Mouse (Mus musculus) cerebellum, adult 11 months (tissue): ENCODE results near the gene Yrdc.

Experiments
- DNase-seq: peaks from one replicate; pipeline ENCODE4 v3.0.0; 2022

The Yrdc gene

DNA sequence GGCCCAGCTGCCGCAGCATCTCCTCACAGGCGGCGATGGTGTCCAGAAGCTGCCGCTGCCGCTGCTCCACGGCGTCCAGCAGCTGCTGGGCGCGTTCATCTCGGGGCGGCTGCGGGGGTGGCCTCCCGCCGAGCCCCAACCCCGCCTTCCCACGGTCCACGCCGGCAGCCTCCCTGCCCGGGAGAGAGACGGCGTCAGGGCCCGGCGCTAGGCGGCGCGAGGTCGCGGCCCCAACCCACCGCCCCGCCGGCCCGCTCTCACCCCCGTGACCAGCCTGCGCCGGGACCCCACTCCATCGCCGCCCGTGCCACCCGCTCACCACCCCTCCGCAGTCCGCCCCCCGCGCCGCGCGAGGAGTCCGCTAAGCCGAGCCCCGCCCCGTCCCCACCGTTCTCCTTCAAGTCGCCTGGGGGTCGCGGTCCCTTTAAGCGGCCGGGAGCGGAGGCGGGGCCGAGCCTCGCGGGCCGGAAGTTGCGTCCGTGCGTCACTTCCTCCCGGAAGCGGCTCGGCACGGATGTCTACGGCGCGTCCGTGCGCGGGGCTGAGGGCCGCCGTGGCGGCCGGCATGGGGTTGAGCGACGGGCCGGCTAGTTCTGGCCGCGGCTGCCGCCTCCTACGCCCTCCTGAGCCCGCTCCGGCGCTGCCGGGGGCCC is at the start of gene Yrdc:
TSS of gene Yrdc (plus strand) at position 419 of the 653 bp plus-strand sequence.
- peak; percentile 92 for DNase-seq

DNA sequence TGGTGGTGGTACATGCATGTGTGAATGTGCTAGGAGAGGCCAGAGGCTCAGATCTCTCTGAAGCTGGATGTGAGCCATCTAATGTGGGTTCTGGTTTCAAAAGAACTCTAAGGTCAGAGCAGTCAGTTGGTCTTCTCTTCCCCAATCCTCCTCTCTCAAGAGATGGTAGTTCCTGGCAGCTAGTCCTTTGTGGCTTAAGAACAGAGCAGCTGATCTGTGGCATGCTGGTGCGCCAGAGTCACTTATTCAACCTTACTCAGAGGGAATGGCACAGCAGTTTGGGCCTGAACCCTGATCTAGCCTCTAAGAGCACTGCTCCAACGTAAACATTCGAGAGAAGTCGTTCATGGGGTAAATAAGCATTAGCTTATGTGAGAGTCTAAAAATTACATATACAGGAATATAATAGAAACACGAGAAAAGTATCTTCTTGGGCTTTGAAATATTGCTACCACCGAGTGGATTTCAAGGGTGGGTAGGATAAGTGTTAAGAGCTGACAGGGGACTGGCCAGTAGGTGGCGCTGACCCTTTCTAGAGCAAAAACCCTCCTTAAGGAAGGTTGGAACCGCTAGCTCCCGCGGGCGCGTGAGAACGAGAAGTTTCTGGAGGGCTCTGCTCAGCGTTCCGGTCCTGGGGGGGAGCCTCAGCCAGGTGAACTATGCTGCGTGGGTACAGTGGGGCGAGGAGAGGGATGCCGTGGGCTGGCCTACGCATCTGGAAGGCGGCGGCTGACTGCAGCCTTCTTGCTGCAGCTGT is 48.7 kb upstream of the Yrdc start, which contains the start of gene Mtf1:
TSS of gene Mtf1 (plus strand) at position 553 of the 757 bp plus-strand sequence.
- DNase-seq, result peak; percentile 88

- DNase-seq, result peak; percentile 92
These were observed 47.9 kb upstream of the Yrdc start for GRCm38 (mm10) chr4:124802309-124803260.

DNA sequence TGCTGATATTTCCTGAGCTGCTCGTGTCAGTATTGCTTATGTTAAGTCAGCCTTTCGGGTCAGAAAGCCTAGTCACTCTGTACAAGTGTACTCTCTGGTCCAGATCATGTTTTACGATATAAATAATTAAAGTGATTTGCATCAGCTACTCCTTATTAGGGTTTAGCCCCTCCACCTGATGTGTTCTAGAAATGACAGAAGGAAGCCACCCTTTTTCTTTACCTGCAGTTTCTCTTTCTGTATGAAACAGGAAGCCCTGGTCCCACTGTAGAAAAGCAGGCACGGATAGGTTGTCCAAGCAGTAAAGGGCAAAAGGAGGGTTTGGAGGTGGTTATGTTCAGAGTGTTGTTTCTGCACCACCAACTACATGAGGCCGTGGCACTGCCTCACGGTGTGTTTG is 47.1 kb upstream of the Yrdc start:
- DNase-seq, result no peak

GRCm38 (mm10) chr4:124808511-124808910 is 42.0 kb upstream of the Yrdc start:
- DNase-seq, result no peak

DNA sequence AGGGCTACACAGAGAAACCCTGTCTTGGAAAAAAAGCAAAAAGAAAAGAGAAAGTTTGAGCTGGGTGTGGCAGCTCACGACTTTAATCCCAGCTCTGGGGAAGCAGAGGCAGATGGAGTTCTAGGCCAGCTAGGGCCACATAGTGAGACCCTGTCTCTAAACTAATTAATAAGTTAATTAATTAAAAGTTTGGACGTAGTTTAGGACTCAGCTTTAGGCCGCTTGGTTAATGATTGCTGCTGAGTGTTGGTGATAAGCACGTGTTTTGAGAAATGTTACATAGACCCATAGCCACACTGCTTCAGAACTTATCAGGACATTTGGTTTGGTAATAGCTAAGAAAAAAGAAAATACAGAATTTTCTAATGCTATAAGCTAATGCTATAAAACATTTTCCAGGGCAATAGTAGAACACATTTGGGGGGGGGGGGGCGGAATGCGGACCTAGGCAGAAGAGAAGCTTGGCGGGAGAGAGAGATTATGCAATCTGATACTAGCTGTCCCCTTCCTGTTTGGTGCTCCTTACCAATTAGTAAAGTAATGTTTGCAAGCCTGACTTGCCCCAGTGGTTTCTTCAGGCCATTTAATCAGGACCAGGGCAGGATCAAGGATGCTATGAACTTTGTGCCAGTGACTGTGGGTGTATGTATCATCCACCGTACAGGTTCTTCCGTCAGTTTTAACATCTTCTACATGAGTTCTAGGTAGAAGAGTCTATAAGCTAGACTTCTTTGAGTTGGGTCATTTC is 41.2 kb upstream of the Yrdc start:
- no peak for DNase-seq

- DNase-seq, result no peak
These were observed 40.4 kb upstream of the Yrdc start for GRCm38 (mm10) chr4:124810056-124810455.

GRCm38 (mm10) chr4:124811347-124811975 is 39.0 kb upstream of the Yrdc start:
- no peak for DNase-seq

- peak; percentile 43 for DNase-seq
These were observed 34.6 kb upstream of the Yrdc start for GRCm38 (mm10) chr4:124815901-124816300.

DNA sequence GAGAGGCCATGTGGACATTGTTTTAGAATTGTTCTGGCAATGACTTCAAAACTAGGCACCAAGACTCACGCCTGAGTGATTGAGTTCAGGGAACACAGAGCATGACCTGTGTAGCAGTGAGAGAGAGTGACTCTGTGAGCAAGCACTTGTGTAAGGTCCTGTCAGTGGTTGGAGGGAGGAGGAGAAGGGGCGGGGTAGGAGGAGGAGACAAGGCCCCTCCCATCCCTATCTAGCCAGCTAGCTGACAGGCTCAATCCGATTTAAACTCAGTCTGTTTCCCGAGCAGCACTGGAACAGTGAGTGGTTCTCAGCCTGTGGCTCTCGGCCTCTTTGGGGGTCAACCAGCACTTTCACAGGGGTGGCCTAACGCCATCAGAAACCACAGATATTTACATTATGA is 32.7 kb upstream of the Yrdc start:
- DNase-seq, result no peak

DNA sequence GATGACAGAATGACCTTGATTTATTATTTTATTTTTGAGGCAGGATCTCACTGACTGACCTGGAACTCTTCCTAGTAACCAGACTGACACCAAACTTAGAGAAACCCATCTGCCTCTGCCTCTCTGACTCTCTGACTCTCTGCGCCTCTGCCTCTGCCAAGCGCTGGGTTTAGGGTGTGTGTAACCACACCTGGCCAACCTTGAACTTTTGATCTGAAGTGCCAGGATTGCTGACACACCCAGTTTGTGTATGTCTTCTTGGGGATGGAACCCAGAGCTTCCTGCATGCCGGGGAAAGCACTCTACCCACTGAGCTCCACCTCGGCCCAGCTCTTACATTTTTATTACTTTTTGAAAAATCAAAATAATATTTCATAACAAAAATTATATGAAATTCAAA is 31.6 kb upstream of the Yrdc start:
- no peak for DNase-seq

DNA sequence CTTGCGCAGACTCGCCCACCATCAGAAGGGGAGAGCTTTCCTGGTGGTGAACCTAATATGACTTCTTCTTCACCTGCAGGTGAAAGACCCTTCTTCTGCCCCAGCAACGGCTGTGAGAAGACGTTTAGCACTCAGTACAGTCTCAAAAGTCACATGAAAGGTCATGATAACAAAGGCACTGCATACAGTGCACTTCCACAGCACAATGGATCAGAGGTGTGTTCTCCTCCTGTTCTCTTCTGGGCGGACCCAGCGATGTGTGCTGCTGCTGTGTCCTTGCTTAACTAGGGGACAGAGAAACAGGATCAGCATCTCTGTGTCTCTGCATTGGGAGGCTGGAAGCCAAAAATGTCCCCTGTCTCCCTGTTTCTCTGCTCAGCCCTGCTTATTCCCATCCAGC is 25.5 kb upstream of the Yrdc start:
- no peak for DNase-seq

DNA sequence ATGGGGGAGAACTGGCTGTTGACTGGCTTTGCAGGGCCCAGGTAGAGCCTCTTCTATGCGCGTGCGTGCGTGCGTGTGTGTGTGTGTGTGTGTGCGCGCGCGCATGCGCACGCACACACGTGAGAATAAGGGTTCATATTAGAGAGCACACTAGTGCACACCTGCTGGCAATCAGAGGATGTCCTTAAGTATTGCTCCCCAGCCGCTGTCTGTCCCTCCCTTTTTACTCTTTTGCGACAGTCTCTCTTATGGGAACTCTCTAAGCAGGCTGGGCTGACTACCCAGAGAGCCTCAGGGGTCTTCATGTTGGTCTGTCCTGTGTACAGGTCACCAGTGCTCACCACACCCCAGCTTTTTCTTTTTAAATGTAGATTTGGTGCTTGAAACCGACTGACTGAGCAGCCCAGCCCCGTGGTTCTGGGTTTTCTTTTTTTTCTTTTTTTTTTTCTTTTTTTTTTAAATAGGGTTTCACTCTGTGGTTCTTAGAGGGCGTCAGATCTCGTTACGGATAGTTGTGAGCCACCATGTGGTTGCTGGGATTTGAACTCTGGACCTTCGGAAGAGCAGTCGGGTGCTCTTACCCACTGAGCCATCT is 25.0 kb upstream of the Yrdc start:
- DNase-seq, result no peak

- DNase-seq, result no peak
These were observed 20.8 kb upstream of the Yrdc start for GRCm38 (mm10) chr4:124829671-124830070.

- DNase-seq, result no peak
These were observed 17.7 kb upstream of the Yrdc start for GRCm38 (mm10) chr4:124832796-124833195.

DNA sequence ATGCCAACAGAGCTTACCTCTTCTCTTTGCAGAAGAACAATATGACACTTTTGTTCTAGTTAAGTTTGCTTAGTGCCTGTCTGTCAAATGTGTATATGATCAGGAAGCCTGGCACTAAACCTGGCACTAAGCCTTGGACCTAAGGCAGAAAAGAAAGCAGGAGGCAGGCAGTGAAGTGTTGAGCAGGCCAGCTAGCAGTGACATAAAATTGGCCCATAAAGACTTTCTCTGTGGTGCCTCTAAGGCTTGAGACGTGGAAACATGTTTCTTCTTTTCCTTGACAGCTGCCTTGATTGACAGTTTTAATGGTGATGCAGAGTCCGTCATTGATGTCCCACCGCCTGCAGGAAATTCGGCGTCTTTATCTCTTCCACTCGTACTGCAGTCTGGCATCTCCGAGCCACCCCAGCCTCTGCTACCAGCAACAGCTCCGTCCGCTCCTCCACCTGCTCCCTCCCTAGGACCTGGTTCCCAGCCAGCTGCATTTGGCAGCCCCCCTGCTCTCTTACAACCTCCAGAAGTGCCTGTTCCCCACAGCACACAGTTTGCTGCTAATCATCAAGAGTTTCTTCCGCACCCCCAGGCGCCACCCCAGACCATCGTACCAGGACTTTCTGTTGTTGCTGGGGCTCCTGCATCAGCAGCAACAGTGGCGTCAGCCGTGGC is 12.3 kb upstream of the Yrdc start:
- no peak for DNase-seq

GRCm38 (mm10) chr4:124840998-124841397 is 9.5 kb upstream of the Yrdc start:
- no peak for DNase-seq

DNA sequence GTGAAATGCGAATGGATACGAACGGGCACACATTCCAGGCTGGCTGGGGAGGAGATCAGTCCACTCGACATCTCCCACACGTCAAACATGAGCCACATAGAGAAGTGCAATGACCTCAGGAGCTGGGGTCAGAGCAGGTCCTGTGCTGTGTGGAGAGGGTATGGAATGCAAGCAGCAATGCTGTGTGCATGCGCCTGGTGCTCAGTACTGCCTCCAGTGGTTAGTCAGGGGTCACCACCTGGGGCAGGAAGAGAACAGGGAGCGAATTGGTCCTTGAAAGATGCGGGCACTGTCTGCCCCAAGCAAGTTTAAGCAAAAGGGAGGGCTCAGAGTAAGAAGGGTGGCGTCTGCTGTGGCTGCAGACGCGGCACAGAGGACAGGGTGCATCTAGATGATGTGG is 7.0 kb upstream of the Yrdc start:
- DNase-seq, result no peak

- peak; percentile 80 for DNase-seq
These were observed 2.9 kb upstream of the Yrdc start for GRCm38 (mm10) chr4:124847573-124847972.

DNA sequence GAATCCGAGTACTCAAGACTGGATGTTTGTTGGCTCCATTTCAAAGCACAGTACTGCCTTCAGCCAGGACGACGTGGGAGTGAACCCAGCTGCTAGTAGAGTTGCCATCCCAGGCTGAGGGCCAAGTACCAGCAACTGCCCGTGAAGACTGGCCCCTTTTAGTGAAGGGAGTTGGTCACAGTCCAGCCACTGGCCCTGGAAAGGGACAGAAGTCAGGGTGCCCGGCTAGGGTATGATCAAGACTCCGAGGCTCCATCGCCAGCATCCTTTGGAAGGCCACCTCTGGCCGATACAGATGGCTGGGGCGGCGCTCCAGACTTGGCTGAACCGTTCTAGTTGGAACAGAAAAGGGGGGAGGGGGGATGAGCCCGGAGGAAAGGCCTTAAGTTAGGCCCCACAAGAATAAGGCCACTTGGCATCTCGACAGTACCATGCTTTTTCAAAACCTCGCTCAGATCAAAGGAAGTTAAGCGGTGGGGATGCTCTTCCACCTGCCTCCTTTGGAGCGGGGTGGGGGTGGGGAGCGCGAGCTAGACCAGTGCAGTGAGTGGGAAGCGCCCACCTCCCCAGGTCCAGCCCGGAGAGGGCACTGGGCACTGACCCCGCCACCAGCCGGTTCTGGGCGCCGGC is 733 bp upstream of the Yrdc start:
- peak; percentile 67 for DNase-seq
